Mouse (Mus musculus) Patski (cell line): ENCODE measurements around the gene Nkx2-3. TPM values are rescaled to one million over a fixed set of nuclear protein-coding genes. Genes with fewer than 3 reads are reported as not detected.

Experiments used
- ATAC-seq: fragments of 100-300 bp; one replicate; pipeline ENCODE4 v1.8.0; 2021
- CTCF ChIA-PET: fragments of 350-600 bp; sonication (Branson Sonifier 250); formaldehyde crosslinking; loops from one replicate; lab custom pipeline; 2022; ENCODE audit warnings: inconsistent platforms; lab: Charles Lee
- POLR2A ChIA-PET: fragments of 350-600 bp; sonication (Branson Sonifier 250); formaldehyde crosslinking; loops from one replicate; lab custom pipeline; 2022; ENCODE audit warnings: antibody characterized with exemption, inconsistent platforms; lab: Charles Lee
- DNase-seq: peaks from one replicate; pipeline ENCODE4 v3.0.0-alpha.2; 2011; ENCODE audit warnings: low read depth, low spot score
- H3K27me3 ChIP-seq: fragments of 371-371 bp; one replicate; pipeline ENCODE4 v1.5.1; 2021
- CTCF ChIP-seq: fragments of 100-300 bp; IDR thresholded peaks from one replicate; pipeline ENCODE4 v1.5.1; 2021
- in situ Hi-C: fragments of 300-500 bp; cut with MboI; formaldehyde crosslinking; loops from 3 replicates; pipeline ENCODE4 v1.11.1; 2018; ENCODE audit warnings: low pct_unique_long_range_greater_than_20kb, mixed read lengths
- polyA plus RNA-seq: library from polyadenylated mRNA; unstranded; gene quantifications from one replicate; pipeline ENCODE4 v1.2.3, GENCODE M21; 2021

Gene Nkx2-3
- polyA plus RNA-seq, 1 experiment from 2014 or later = 0.14 TPM

DNA sequence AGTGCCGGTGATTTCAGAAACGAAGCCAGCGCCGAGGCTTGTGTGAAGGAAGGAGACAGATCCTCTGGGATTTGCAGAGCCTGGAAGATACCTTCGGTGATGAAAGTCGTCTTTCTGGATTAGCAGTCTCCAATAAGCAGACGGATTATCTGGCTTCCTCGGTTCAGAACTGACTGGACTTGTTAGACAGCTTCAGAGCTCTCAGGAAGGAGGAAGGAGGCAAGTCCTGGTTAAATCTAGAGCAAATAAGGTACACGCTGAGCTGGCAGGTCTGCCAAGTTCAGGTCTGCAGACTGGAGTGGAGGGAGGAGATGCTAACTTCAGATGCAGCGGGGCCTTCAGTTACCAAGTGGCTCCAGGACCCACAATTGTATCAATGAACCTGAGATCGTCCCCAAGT is 29.7 kb downstream of the Nkx2-3 start:
- in situ Hi-C loops = no loop called here
- ATAC-seq (no peak), DNase-seq (no peak)
- CTCF ChIA-PET = interaction anchor here (0.8 kb wide), 1 partner anchor 16 kb away, joined by 4 read pairs; no protein-coding TSS in a partner anchor
- POLR2A ChIA-PET = no interaction called here
- no peak for TF ChIP-seq CTCF
- H3K27me3 ChIP-seq = no peaks in the 10 kb centered on the region

GRCm38 (mm10) chr19:43642843-43643242 is 30.7 kb downstream of the Nkx2-3 start:
- ATAC-seq (no peak), DNase-seq (no peak)
- in situ Hi-C loops = no loop called here
- CTCF ChIA-PET = no interaction called here
- POLR2A ChIA-PET = no interaction called here
- no peak for TF ChIP-seq CTCF
- no peaks in the 10 kb centered on the region for H3K27me3 ChIP-seq

- ChIA-PET CTCF (interaction anchor here (1.3 to 3.4 kb wide), 3 partner anchors 11 to 17 kb away, joined by 4 to 9 read pairs (median 6); no protein-coding TSS in a partner anchor), POLR2A (interaction anchor here (0.6 kb wide), 3 partner anchors 10 to 1848 kb away, joined by 3 read pairs; no protein-coding TSS in a partner anchor)
- ATAC-seq (no peak), DNase-seq (no peak)
- no peak for TF ChIP-seq CTCF
- in situ Hi-C loops = no loop called here
- H3K27me3 ChIP-seq = no peaks in the 10 kb centered on the region
These were observed 33.4 kb downstream of the Nkx2-3 start for GRCm38 (mm10) chr19:43645508-43645907.

GRCm38 (mm10) chr19:43646852-43647251 is 34.7 kb downstream of the Nkx2-3 start:
- no peaks in the 10 kb centered on the region for H3K27me3 ChIP-seq
- no peak for ATAC-seq
- no peak for DNase-seq
- CTCF ChIA-PET = interaction anchor here (0.9 to 3.4 kb wide), 5 partner anchors 8 to 23 kb away, joined by 3 to 9 read pairs (median 6); no protein-coding TSS in a partner anchor
- POLR2A ChIA-PET = no interaction called here
- no peak for TF ChIP-seq CTCF
- in situ Hi-C loops = no loop called here

GRCm38 (mm10) chr19:43647261-43647660 is 35.1 kb downstream of the Nkx2-3 start:
- in situ Hi-C loops = no loop called here
- H3K27me3 ChIP-seq = no peaks in the 10 kb centered on the region
- no peak for ATAC-seq
- no peak for TF ChIP-seq CTCF
- POLR2A ChIA-PET = no interaction called here
- DNase-seq = no peak
- CTCF ChIA-PET = interaction anchor here (0.9 to 3.4 kb wide), 4 partner anchors 8 to 23 kb away, joined by 3 to 9 read pairs (median 6); no protein-coding TSS in a partner anchor

DNA sequence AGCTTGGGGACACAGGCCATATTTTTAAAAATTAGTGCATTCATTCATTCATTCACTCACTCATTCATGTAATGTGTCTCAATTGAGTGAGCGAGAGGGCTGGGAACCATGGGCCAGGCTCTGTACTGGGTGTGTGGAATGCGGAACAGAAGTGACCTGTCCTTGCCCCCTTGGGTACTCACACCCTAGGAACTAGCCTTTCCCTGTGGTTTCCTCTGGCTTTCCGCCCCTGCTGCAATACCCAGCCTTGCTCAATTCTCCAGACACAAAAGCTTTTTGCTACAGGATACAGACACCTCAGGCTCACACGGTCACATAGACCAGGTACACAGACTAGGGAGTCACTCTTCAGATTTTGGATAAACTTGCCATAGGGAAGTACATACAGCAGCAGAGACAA is 36.2 kb downstream of the Nkx2-3 start:
- CTCF ChIA-PET = no interaction called here
- in situ Hi-C loops = no loop called here
- no peaks in the 10 kb centered on the region for H3K27me3 ChIP-seq
- TF ChIP-seq CTCF = no peak
- POLR2A ChIA-PET = interaction anchor here (1.3 kb wide), 1 partner anchor 17 kb away, joined by 3 read pairs; no protein-coding TSS in a partner anchor
- ATAC-seq (peak; percentile 61), DNase-seq (no peak)

- no peak for ATAC-seq
- POLR2A ChIA-PET = interaction anchor here (1.1 kb wide), 1 partner anchor 26 kb away, joined by 7 read pairs; no protein-coding TSS in a partner anchor
- CTCF ChIA-PET = interaction anchor here (1.3 to 2.6 kb wide), 2 partner anchors 13 to 27 kb away, joined by 3 to 7 read pairs; no protein-coding TSS in a partner anchor
- no peak for TF ChIP-seq CTCF
- in situ Hi-C loops = no loop called here
- no peaks in the 10 kb centered on the region for H3K27me3 ChIP-seq
- no peak for DNase-seq
These were observed 39.2 kb downstream of the Nkx2-3 start for GRCm38 (mm10) chr19:43651241-43651785.

DNA sequence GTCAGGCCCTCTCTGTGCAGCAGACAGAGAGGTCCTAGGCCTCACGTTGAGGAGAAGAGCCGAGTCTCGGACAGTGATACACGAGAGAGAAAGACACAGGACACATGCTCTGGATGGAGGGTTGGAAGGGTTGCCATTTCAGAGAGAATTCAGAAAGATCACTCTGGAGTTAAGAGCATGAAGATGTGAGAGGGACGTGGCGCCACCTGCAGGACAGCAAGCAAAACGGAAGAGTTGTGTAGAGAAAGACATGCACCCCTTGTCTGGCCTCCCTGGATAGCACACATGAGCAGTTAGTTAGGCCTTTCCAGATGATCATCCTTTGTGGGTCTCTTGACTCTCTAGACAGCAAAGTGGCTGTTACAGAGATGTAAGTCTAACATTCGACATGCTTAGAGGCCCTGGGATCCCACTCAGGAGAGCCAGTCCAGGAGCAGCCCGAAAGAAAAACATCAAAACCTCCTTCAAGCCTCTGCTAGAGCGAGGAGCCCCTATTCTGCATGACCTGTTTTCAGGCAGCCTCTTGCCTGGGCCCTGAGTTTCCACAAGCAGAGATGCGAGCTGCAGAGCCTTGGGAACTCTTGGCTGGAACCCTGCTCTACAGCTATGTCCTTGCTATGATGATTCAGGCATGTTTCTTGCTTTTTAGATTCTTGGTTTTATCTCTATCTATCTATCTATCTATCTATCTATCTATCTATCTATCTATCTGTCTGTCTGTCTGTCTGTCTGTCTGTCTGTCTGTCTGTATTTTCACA is 43.8 kb downstream of the Nkx2-3 start:
- CTCF ChIA-PET = interaction anchor here (0.8 to 2.7 kb wide), 14 partner anchors 9 to 163 kb away, joined by 3 to 15 read pairs (median 4); no protein-coding TSS in a partner anchor
- ATAC-seq (peak; percentile 41), DNase-seq (no peak)
- peak; percentile 94 for TF ChIP-seq CTCF
- POLR2A ChIA-PET = interaction anchor here (0.7 kb wide), 1 partner anchor 10 kb away, joined by 3 read pairs; no protein-coding TSS in a partner anchor
- no peaks in the 10 kb centered on the region for H3K27me3 ChIP-seq
- in situ Hi-C loops = no loop called here

DNA sequence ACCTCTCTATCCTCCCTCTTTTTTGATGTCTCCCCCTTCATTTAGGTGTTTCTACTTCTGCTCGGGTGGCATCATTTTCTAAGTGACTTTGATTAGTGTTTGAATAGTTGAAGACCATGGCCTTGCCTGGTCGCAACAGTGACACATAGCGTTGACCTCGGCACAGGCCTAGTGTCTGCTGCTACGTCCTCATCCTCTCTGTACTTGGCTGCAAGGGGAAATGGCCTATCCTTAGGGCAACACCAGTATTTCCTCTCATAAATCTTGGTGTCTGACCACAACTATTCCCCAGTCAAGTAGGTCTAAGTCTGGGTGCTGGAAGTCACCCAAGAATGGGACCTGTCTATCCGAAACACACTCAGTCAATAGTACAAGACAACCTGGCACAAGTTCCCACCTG is 47.5 kb downstream of the Nkx2-3 start:
- ChIA-PET POLR2A (no interaction called here), CTCF (interaction anchor here (1.4 to 2.3 kb wide), 4 partner anchors 14 to 130 kb away, joined by 4 to 12 read pairs (median 8); no protein-coding TSS in a partner anchor)
- peak; percentile 23 for TF ChIP-seq CTCF
- in situ Hi-C loops = loop anchor here (5.0 kb wide), 1 partner anchor 32 kb away; no protein-coding TSS in a partner anchor
- ATAC-seq (peak; percentile 41), DNase-seq (no peak)
- no peaks in the 10 kb centered on the region for H3K27me3 ChIP-seq

GRCm38 (mm10) chr19:43660774-43661173 is 48.6 kb downstream of the Nkx2-3 start:
- in situ Hi-C loops = loop anchor here (5.0 kb wide), 1 partner anchor 33 kb away; no protein-coding TSS in a partner anchor
- POLR2A ChIA-PET = no interaction called here
- no peaks in the 10 kb centered on the region for H3K27me3 ChIP-seq
- no peak for ATAC-seq
- CTCF ChIA-PET = interaction anchor here (2.1 to 2.3 kb wide), 2 partner anchors 29 to 36 kb away, joined by 11 to 12 read pairs; no protein-coding TSS in a partner anchor
- no peak for TF ChIP-seq CTCF
- DNase-seq = no peak
